Comparison of ENCODE assay signal across 14 mouse cellular contexts in the genomic region with DNA sequence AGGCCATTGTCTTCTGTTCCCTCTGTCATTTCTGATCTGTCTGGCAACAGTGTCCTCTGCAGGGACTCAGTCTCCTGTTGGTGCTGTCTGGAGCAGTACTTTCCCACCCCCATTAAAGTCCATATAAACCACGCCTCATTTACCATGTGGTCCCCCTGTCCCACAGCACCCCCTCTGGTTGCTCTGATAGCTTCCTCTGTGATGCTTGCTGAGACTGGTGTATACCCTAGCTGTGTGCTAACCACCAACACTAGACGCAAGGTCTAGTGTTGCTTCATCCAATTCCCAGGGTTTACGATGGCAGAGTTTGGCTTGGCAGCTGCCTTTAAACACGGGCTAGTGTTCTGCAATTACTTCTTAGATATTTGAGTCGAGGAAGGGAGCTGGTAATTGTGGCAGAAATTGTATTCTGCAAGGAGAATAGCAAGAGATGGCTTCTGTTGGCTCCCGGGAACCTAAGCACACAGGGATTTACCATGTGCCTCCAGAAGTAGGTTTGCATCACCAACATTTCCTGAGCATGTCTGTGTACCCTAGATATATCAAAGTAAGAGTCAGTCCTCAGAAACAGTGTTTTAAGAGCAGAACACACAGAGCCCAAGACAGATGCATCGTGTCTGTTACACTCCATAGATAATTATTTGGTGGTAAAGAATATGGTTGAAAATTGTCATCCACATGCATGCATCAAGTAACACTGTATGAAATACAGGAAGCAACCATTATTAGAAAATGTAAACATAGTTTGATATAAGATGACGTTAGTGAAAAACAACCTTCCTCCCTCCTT.
A peak's percentile ranks its signal among the peaks of the same experiment; 100 is the strongest.
DNase-seq lines count a peak whose midpoint lies in the region; ATAC-seq and TF ChIP-seq lines count a peak whose summit lies in the region.
"Had no signal": no experiment of that assay in that cellular context is flagged by ENCODE, and none has a peak within 500 bp of the region (broad histone marks: within the 10 kb centered on the region; RNA-seq: fewer than 3 reads in every experiment).

No protein-coding gene starts in this region.

- peak; percentile 23 for DNase-seq in adrenal gland, postnatal 14 days
- no peak for DNase-seq in adrenal gland, postnatal 36 days
- DNase-seq in left cerebral cortex, adult 2 months (ENCODE audit: extremely low spot score in 1 of 2, low spot score in 2 of 2) = no peak
- DNase-seq in left cerebral cortex, adult 9 months (ENCODE audit: low spot score in 2 of 2) = no peak
- DNase-seq in adipocyte (ENCODE audit: low spot score) = peak; percentile 60
- DNase-seq in layer of hippocampus, adult 18-20 months (ENCODE audit: low spot score in 2 of 2) = no peak
- no peak for DNase-seq in right cerebral cortex, postnatal 36 days (ENCODE audit: low spot score in 2 of 2)
- DNase-seq: adrenal gland, postnatal 25 days; gastrocnemius, postnatal 10 days; kidney, postnatal 4 days had no signal

- ATAC-seq in neutrophil, adult 5-6 weeks (ENCODE audit: extremely low read depth, insufficient number of reproducible peaks, low FRiP score, poor library complexity, severe bottlenecking) = peak; percentile 33; the same call in 1 of the 2 replicates

- no peak overlapping the region for H3K4me3 ChIP-seq in left cerebral cortex, adult 2 months
- H3K4me3 ChIP-seq: hindbrain, embryonic 10.5 days; limb, embryonic 13.5 days; neural tube, embryonic 13.5 days had no signal

- no peak overlapping the region for H3K27ac ChIP-seq in left cerebral cortex, adult 2 months
- H3K27ac ChIP-seq: hindbrain, embryonic 10.5 days; limb, embryonic 13.5 days; neural tube, embryonic 13.5 days had no signal

- TF ChIP-seq CTCF in left cerebral cortex, adult 2 months (IDR thresholded peaks at IDR 0.05) = peak; percentile 22

- intact Hi-C loops in left cerebral cortex, adult 2 months (cut with DNase I) = no loop called here

Comparison
In these comparisons a context has a peak if more than half of its experiments do, and no peak if none do; other contexts are left out.
1. DNase-seq: peak in adrenal gland, postnatal 14 days (single experiment) and adipocyte (single experiment); none in adrenal gland, postnatal 36 days (0 of 2), left cerebral cortex, adult 2 months (0 of 2), left cerebral cortex, adult 9 months (0 of 2), layer of hippocampus, adult 18-20 months (0 of 2) and right cerebral cortex, postnatal 36 days (0 of 2).